Mouse (Mus musculus) midbrain, embryonic 14.5 days (tissue): ENCODE results near the gene Tns1. TPM values are rescaled to one million over a fixed set of nuclear protein-coding genes. Genes with fewer than 3 reads are reported as not detected.

Source experiments
- ATAC-seq: fragments of 200-750 bp; cut with Nextera tagmentation; 2 replicates; pipeline ENCODE4 v1.8.0; 2017; ENCODE audit warnings: moderate number of reproducible peaks, moderate library complexity; ENCODE audit not compliant: low FRiP score, low TSS enrichment
- DNase-seq: peaks from one replicate; pipeline ENCODE4 v3.0.0-alpha.2; 2015
- H3K27ac ChIP-seq: fragments of 300-500 bp; sonication (generic); replicated peaks from 2 replicates; pipeline ENCODE4 v1.5.1; 2014; ENCODE audit warnings: mild to moderate bottlenecking, low read depth, low read length, moderate library complexity
- H3K27me3 ChIP-seq: fragments of 300-500 bp; sonication (generic); 2 replicates; pipeline ENCODE4 v1.6.1; 2014; ENCODE audit warnings: low read length, control low read depth, mixed read lengths; ENCODE audit not compliant: control insufficient read depth, insufficient read depth
- H3K36me3 ChIP-seq: fragments of 300-500 bp; sonication (generic); 2 replicates; pipeline ENCODE4 v1.6.1; 2014; ENCODE audit warnings: low read length, control low read depth; ENCODE audit not compliant: control insufficient read depth, insufficient read depth
- H3K4me1 ChIP-seq: fragments of 300-500 bp; sonication (generic); 2 replicates; pipeline ENCODE4 v1.6.1; 2014; ENCODE audit warnings: mild to moderate bottlenecking, antibody characterized with exemption, low read length, control low read depth; ENCODE audit not compliant: control insufficient read depth, insufficient read depth
- H3K4me2 ChIP-seq: fragments of 300-500 bp; sonication (generic); 2 replicates; pipeline ENCODE4 v1.6.1; 2014; ENCODE audit warnings: mild to moderate bottlenecking, low read length, moderate library complexity
- H3K4me3 ChIP-seq: fragments of 300-500 bp; sonication (generic); replicated peaks from 2 replicates; pipeline ENCODE4 v1.5.1; 2014; ENCODE audit warnings: low read depth, low read length
- H3K9ac ChIP-seq: fragments of 300-500 bp; sonication (generic); replicated peaks from 2 replicates; pipeline ENCODE4 v1.6.1; 2014; ENCODE audit warnings: mild to moderate bottlenecking, low read length, moderate library complexity
- H3K9me3 ChIP-seq: fragments of 300-500 bp; sonication (generic); 2 replicates; pipeline ENCODE4 v1.6.1; 2016; ENCODE audit warnings: low read length, control low read depth, mixed read lengths; ENCODE audit not compliant: control insufficient read depth
- WGBS: fragments of 180-500 bp; shearing (Covaris S2); extraction: QIAGEN DNeasy Blood & Tissue Kit; methylation state at CpG from one replicate; pipeline ENCODE4 v1.1.7; 2014; 5-methylcytosine and 5-hydroxymethylcytosine counted together
- polyA plus RNA-seq: library from polyadenylated mRNA; unstranded; fragments of >200 nt; fragmentation: Nextera tagmentation; extraction: Ambion mirVana; gene quantifications from 2 replicates; pipeline ENCODE4 v1.2.1, GENCODE M21; 2014

Gene Tns1
- polyA plus RNA-seq, 1 experiment from 2014 or later: 11.0 TPM

- Histone ChIP-seq H3K27ac (no peak overlapping the region), H3K4me3 (no peak overlapping the region), H3K27me3 (no peaks in the 10 kb centered on the region), H3K36me3 (no peaks in the 10 kb centered on the region), H3K4me1 (no peaks in the 10 kb centered on the region), H3K4me2 (no peak overlapping the region), H3K9ac (no peak overlapping the region), H3K9me3 (no peaks in the 10 kb centered on the region)
- WGBS: 88% methylated on average over 5 of the region's 5 CpGs
- ATAC-seq: no peak
- no peak for DNase-seq
Measured at GRCm38 (mm10) chr1:73924210-73924609, 200.0 kb downstream of the Tns1 start.

- H3K27me3 ChIP-seq: no peaks in the 10 kb centered on the region
- no peaks in the 10 kb centered on the region for H3K36me3 ChIP-seq
- no peak overlapping the region for H3K9ac ChIP-seq
- no peak for ATAC-seq
- 88% methylated on average over 8 of the region's 8 CpGs for WGBS
- no peak overlapping the region for H3K27ac ChIP-seq
- no peak for DNase-seq
- no peaks in the 10 kb centered on the region for H3K9me3 ChIP-seq
- H3K4me2 ChIP-seq: no peak overlapping the region
- no peaks in the 10 kb centered on the region for H3K4me1 ChIP-seq
- H3K4me3 ChIP-seq: no peak overlapping the region
Measured at GRCm38 (mm10) chr1:73923185-73923584, 201.1 kb downstream of the Tns1 start.

GRCm38 (mm10) chr1:73920701-73921100, 203.5 kb downstream of the Tns1 start:
- WGBS: 94% methylated on average over 8 of the region's 8 CpGs

GRCm38 (mm10) chr1:73919909-73920308, 204.3 kb downstream of the Tns1 start:
- DNase-seq (no peak), ATAC-seq (no peak)
- Histone ChIP-seq H3K27ac (no peak overlapping the region), H3K36me3 (no peaks in the 10 kb centered on the region), H3K27me3 (no peaks in the 10 kb centered on the region), H3K9ac (no peak overlapping the region), H3K9me3 (no peaks in the 10 kb centered on the region), H3K4me2 (no peak overlapping the region), H3K4me3 (no peak overlapping the region), H3K4me1 (no peaks in the 10 kb centered on the region)
- WGBS: 96% methylated on average over 3 of the region's 3 CpGs

More at GRCm38 (mm10) chr1:73920701-73921100, 203.5 kb downstream of the Tns1 start:
- Histone ChIP-seq H3K4me1 (no peaks in the 10 kb centered on the region), H3K27ac (no peak overlapping the region), H3K36me3 (no peaks in the 10 kb centered on the region), H3K27me3 (no peaks in the 10 kb centered on the region), H3K4me2 (no peak overlapping the region), H3K9me3 (no peaks in the 10 kb centered on the region), H3K4me3 (no peak overlapping the region), H3K9ac (no peak overlapping the region)
- DNase-seq (no peak), ATAC-seq (no peak)

- no peak overlapping the region for H3K4me3 ChIP-seq
- no peaks in the 10 kb centered on the region for H3K36me3 ChIP-seq
- H3K9ac ChIP-seq: no peak overlapping the region
- DNase-seq: no peak
- H3K9me3 ChIP-seq: no peaks in the 10 kb centered on the region
- ATAC-seq: no peak
- H3K27ac ChIP-seq: no peak overlapping the region
- no peaks in the 10 kb centered on the region for H3K27me3 ChIP-seq
- H3K4me1 ChIP-seq: peaks cover 8% of the 10 kb centered on the region
- 78% methylated on average over 11 of the region's 11 CpGs for WGBS
- no peak overlapping the region for H3K4me2 ChIP-seq
Measured at GRCm38 (mm10) chr1:73918001-73918400, 206.2 kb downstream of the Tns1 start.

- no peaks in the 10 kb centered on the region for H3K36me3 ChIP-seq
- peaks cover 8% of the 10 kb centered on the region for H3K4me1 ChIP-seq
- H3K9me3 ChIP-seq: no peaks in the 10 kb centered on the region
- H3K4me2 ChIP-seq: no peak overlapping the region
- no peak overlapping the region for H3K27ac ChIP-seq
- no peak overlapping the region for H3K4me3 ChIP-seq
- no peak overlapping the region for H3K9ac ChIP-seq
- no peaks in the 10 kb centered on the region for H3K27me3 ChIP-seq
- 90% methylated on average over 1 of the region's 1 CpGs for WGBS
- no peak for ATAC-seq
- no peak for DNase-seq
Measured at GRCm38 (mm10) chr1:73916298-73916697, 208.0 kb downstream of the Tns1 start.

- H3K36me3 ChIP-seq: no peaks in the 10 kb centered on the region
- H3K9ac ChIP-seq: no peak overlapping the region
- ATAC-seq: no peak
- H3K27ac ChIP-seq: no peak overlapping the region
- 73% methylated on average over 8 of the region's 8 CpGs for WGBS
- no peaks in the 10 kb centered on the region for H3K27me3 ChIP-seq
- no peak overlapping the region for H3K4me3 ChIP-seq
- no peak for DNase-seq
- no peaks in the 10 kb centered on the region for H3K9me3 ChIP-seq
- peaks cover 8% of the 10 kb centered on the region for H3K4me1 ChIP-seq
- no peak overlapping the region for H3K4me2 ChIP-seq
Measured at GRCm38 (mm10) chr1:73915218-73916070, 208.8 kb downstream of the Tns1 start.

- peaks cover 8% of the 10 kb centered on the region for H3K4me1 ChIP-seq
- ATAC-seq (peak; percentile 49; the same call in 1 of the 2 replicates), DNase-seq (peak; percentile 52)
- H3K27ac ChIP-seq: no peak overlapping the region
- peak overlapping the region; percentile 15 for H3K4me2 ChIP-seq
- WGBS: 23% methylated on average over 9 of the region's 9 CpGs
- H3K9ac ChIP-seq: no peak overlapping the region
- no peaks in the 10 kb centered on the region for H3K27me3 ChIP-seq
- H3K9me3 ChIP-seq: no peaks in the 10 kb centered on the region
- no peak overlapping the region for H3K4me3 ChIP-seq
- H3K36me3 ChIP-seq: no peaks in the 10 kb centered on the region
Measured at GRCm38 (mm10) chr1:73914076-73914475, 210.2 kb downstream of the Tns1 start.
